Mouse (Mus musculus) liver, embryonic 13.5 days (tissue): ENCODE data around the gene Pex16. TPM values are rescaled to one million over a fixed set of nuclear protein-coding genes. Genes with fewer than 3 reads are reported as not detected.
A peak's percentile ranks its signal among the peaks of the same experiment; 100 is the strongest.

Experiments
- ATAC-seq: fragments of 200-750 bp; cut with Nextera tagmentation; 2 replicates; pipeline ENCODE4 v1.8.0; 2017; ENCODE audit warnings: low read depth, mild to moderate bottlenecking, moderate number of reproducible peaks, moderate library complexity
- DNase-seq: peaks from one replicate; pipeline ENCODE4 v3.0.0; 2022
- H3K27ac ChIP-seq: fragments of 300-500 bp; sonication (generic); 2 replicates; pipeline ENCODE4 v1.5.1; 2015; ENCODE audit warnings: moderate library complexity, mild to moderate bottlenecking, inconsistent platforms
- H3K27me3 ChIP-seq: fragments of 300-500 bp; sonication (generic); 2 replicates; pipeline ENCODE4 v1.6.1; 2015; ENCODE audit warnings: mild to moderate bottlenecking, inconsistent platforms
- H3K36me3 ChIP-seq: fragments of 300-500 bp; sonication (generic); 2 replicates; pipeline ENCODE4 v1.6.1; 2015; ENCODE audit warnings: mild to moderate bottlenecking, inconsistent platforms
- H3K4me1 ChIP-seq: fragments of 300-500 bp; sonication (generic); replicated peaks from 2 replicates; pipeline ENCODE4 v1.6.1; 2015; ENCODE audit warnings: inconsistent platforms
- H3K4me2 ChIP-seq: fragments of 300-500 bp; sonication (generic); 2 replicates; pipeline ENCODE4 v1.6.1; 2015; ENCODE audit warnings: inconsistent platforms, mild to moderate bottlenecking, moderate library complexity
- H3K4me3 ChIP-seq: fragments of 300-500 bp; sonication (generic); replicated peaks from 2 replicates; pipeline ENCODE4 v1.5.1; 2015; ENCODE audit warnings: mild to moderate bottlenecking, inconsistent platforms
- H3K9ac ChIP-seq: fragments of 300-500 bp; sonication (generic); 2 replicates; pipeline ENCODE4 v1.6.1; 2015; ENCODE audit warnings: mild to moderate bottlenecking, inconsistent platforms
- H3K9me3 ChIP-seq: fragments of 300-500 bp; sonication (generic); replicated peaks from 2 replicates; pipeline ENCODE4 v1.6.1; 2016; ENCODE audit warnings: inconsistent platforms
- WGBS: fragments of 180-500 bp; shearing (Covaris S2); methylation state at CpG from one replicate; pipeline ENCODE4 v1.1.7; 2015; ENCODE audit not compliant: insufficient replicate concordance; 5-methylcytosine and 5-hydroxymethylcytosine counted together
- polyA plus RNA-seq: library from polyadenylated mRNA; unstranded; fragments of >200 nt; fragmentation: Nextera tagmentation; extraction: Ambion mirVana; gene quantifications from 2 replicates; pipeline ENCODE4 v1.2.1, GENCODE M21; 2015

Pex16 gene
- polyA plus RNA-seq, 1 experiment from 2014 or later = 21.7 TPM

- Histone ChIP-seq H3K9ac (no peak overlapping the region), H3K9me3 (no peaks in the 10 kb centered on the region), H3K4me3 (no peak overlapping the region), H3K4me2 (no peak overlapping the region), H3K4me1 (peaks cover 8% of the 10 kb centered on the region), H3K27me3 (no peaks in the 10 kb centered on the region), H3K36me3 (no peaks in the 10 kb centered on the region; the same call in 1 of the 2 replicates), H3K27ac (no peak overlapping the region)
- no peak for ATAC-seq
- 70% methylated on average over 5 of the region's 5 CpGs for WGBS
- DNase-seq = no peak
Observed at GRCm38 (mm10) chr2:92353402-92353801, 21.1 kb upstream of the Pex16 start.

- Histone ChIP-seq H3K9ac (no peak overlapping the region), H3K4me3 (no peak overlapping the region), H3K27ac (no peak overlapping the region), H3K36me3 (peaks cover 2% of the 10 kb centered on the region; the same call in 1 of the 2 replicates), H3K27me3 (no peaks in the 10 kb centered on the region), H3K9me3 (no peaks in the 10 kb centered on the region), H3K4me1 (peaks cover 8% of the 10 kb centered on the region), H3K4me2 (no peak overlapping the region)
- DNase-seq = no peak
- no peak for ATAC-seq
- 54% methylated on average over 6 of the region's 6 CpGs for WGBS
Observed at GRCm38 (mm10) chr2:92354224-92354623, 20.3 kb upstream of the Pex16 start.

DNA sequence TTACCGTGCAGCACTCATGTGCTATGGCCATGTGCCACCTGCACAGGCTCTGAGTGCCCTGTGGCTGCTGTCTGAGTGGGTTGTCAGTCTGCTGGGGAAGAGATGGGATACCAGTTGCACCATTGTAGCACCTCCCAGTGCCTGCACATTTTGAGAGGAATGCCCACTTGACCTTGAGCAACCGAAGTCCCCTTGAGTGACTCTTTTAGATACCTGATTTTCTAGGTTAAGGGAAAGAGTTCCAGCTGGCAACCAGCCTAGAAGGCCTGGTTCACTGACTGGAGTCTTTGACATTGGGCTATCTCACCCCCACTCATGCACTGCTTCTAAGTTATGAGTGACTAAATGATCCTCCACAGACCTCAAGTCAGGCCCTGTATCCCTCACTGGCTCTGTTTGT, 15.2 kb upstream of the Pex16 start:
- peaks cover 2% of the 10 kb centered on the region; the same call in 1 of the 2 replicates for H3K4me1 ChIP-seq
- no peaks in the 10 kb centered on the region for H3K9me3 ChIP-seq
- no peak overlapping the region for H3K9ac ChIP-seq
- H3K4me3 ChIP-seq = no peak overlapping the region
- H3K27ac ChIP-seq = no peak overlapping the region
- no peaks in the 10 kb centered on the region for H3K27me3 ChIP-seq
- ATAC-seq (no peak), DNase-seq (no peak)
- 0 out of 2 replicates have a peak, but pooled peaks cover 4% of the 10 kb centered on the region for H3K36me3 ChIP-seq
- no peak overlapping the region for H3K4me2 ChIP-seq
- 79% methylated on average over 2 of the region's 2 CpGs for WGBS

GRCm38 (mm10) chr2:92360186-92360823, 14.2 kb upstream of the Pex16 start:
- Histone ChIP-seq H3K36me3 (0 out of 2 replicates have a peak, but pooled peaks cover 4% of the 10 kb centered on the region), H3K27me3 (no peaks in the 10 kb centered on the region), H3K4me3 (no peak overlapping the region), H3K4me2 (0 out of 2 replicates have a peak overlapping the region, but pooled peaks have one; percentile 2), H3K27ac (no peak overlapping the region), H3K4me1 (no peaks in the 10 kb centered on the region), H3K9me3 (no peaks in the 10 kb centered on the region), H3K9ac (no peak overlapping the region)
- ATAC-seq (no peak), DNase-seq (no peak)
- 72% methylated on average over 25 of the region's 25 CpGs for WGBS

- Histone ChIP-seq H3K4me3 (no peak overlapping the region), H3K27me3 (no peaks in the 10 kb centered on the region)
Observed at GRCm38 (mm10) chr2:92360893-92361292, 13.6 kb upstream of the Pex16 start.

DNA sequence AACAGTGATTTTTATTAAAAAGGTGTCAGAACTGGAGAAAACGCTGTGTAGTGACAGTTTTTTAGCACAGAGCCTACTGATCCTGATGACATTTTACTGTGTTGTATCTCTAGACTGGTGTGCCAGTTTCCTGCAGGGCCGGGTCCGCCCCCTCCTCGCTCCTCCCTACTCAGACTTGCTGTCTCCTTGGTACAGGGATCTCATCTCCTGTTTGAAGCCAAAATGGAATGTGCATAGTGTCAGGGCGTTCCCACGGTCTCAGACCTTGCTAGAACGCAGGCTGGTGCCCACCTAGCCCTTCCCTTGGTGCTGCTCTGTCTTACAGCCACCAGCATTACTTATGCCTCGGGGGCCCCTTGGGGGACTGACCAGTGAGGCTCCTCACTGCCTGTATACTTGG, 12.7 kb upstream of the Pex16 start:
- H3K9ac ChIP-seq = no peak overlapping the region
- H3K4me3 ChIP-seq = no peak overlapping the region
- ATAC-seq (no peak), DNase-seq (no peak)
- H3K27me3 ChIP-seq = 0 out of 2 replicates have a peak, but pooled peaks cover under 1% of the 10 kb centered on the region
- 0 out of 2 replicates have a peak, but pooled peaks cover 4% of the 10 kb centered on the region for H3K36me3 ChIP-seq
- no peak overlapping the region for H3K4me2 ChIP-seq
- H3K27ac ChIP-seq = no peak overlapping the region
- no peaks in the 10 kb centered on the region for H3K9me3 ChIP-seq
- no peaks in the 10 kb centered on the region for H3K4me1 ChIP-seq
- WGBS = 74% methylated on average over 8 of the region's 8 CpGs

More at GRCm38 (mm10) chr2:92360893-92361292, 13.6 kb upstream of the Pex16 start:
- Histone ChIP-seq H3K4me1 (no peaks in the 10 kb centered on the region), H3K27ac (no peak overlapping the region), H3K9ac (no peak overlapping the region), H3K4me2 (0 out of 2 replicates have a peak overlapping the region, but pooled peaks have one; percentile 2), H3K9me3 (no peaks in the 10 kb centered on the region), H3K36me3 (0 out of 2 replicates have a peak, but pooled peaks cover 4% of the 10 kb centered on the region)
- ATAC-seq = peak; percentile 70
- DNase-seq = no peak
- 23% methylated on average over 12 of the region's 12 CpGs for WGBS

GRCm38 (mm10) chr2:92362571-92363228, 11.8 kb upstream of the Pex16 start:
- DNase-seq (no peak), ATAC-seq (no peak)
- Histone ChIP-seq H3K9ac (no peak overlapping the region), H3K27me3 (0 out of 2 replicates have a peak, but pooled peaks cover 10% of the 10 kb centered on the region), H3K4me2 (no peak overlapping the region), H3K27ac (no peak overlapping the region), H3K36me3 (0 out of 2 replicates have a peak, but pooled peaks cover 4% of the 10 kb centered on the region), H3K4me3 (no peak overlapping the region), H3K9me3 (no peaks in the 10 kb centered on the region), H3K4me1 (no peaks in the 10 kb centered on the region)
- WGBS = 83% methylated on average over 6 of the region's 6 CpGs

- Histone ChIP-seq H3K4me2 (no peak overlapping the region), H3K9me3 (no peaks in the 10 kb centered on the region), H3K4me3 (no peak overlapping the region), H3K9ac (no peak overlapping the region), H3K36me3 (0 out of 2 replicates have a peak, but pooled peaks cover 4% of the 10 kb centered on the region), H3K4me1 (no peaks in the 10 kb centered on the region), H3K27ac (no peak overlapping the region), H3K27me3 (peaks cover 23% of the 10 kb centered on the region)
- ATAC-seq (no peak), DNase-seq (no peak)
- 80% methylated on average over 4 of the region's 4 CpGs for WGBS
Observed at GRCm38 (mm10) chr2:92364086-92364485, 10.4 kb upstream of the Pex16 start.

DNA sequence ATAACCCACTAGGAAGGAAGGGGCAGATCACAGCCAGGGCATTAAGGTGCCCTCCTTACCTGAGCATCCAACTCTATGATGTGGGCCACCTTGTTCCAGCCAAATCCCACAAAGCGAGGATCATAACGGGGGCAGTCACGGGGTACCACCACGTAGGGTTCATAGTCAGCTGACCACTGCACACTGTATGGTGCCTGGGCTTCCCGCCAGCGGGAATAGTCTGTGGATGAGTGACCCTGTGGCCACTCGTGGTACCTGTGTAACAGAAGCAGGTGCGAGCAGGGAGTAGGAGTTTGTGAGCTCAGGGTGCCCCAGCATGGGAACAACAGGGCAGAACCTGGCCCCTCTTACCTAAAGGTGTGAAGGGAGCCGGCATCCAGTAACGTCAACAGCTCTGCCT, 8.9 kb upstream of the Pex16 start:
- WGBS = 74% methylated on average over 10 of the region's 10 CpGs
- Histone ChIP-seq H3K9me3 (no peaks in the 10 kb centered on the region), H3K4me3 (no peak overlapping the region), H3K27me3 (peaks cover 37% of the 10 kb centered on the region), H3K27ac (no peak overlapping the region), H3K4me2 (no peak overlapping the region), H3K9ac (no peak overlapping the region), H3K4me1 (peaks cover 3% of the 10 kb centered on the region; the same call in 1 of the 2 replicates), H3K36me3 (no peaks in the 10 kb centered on the region)
- ATAC-seq = no peak
- DNase-seq = no peak

DNA sequence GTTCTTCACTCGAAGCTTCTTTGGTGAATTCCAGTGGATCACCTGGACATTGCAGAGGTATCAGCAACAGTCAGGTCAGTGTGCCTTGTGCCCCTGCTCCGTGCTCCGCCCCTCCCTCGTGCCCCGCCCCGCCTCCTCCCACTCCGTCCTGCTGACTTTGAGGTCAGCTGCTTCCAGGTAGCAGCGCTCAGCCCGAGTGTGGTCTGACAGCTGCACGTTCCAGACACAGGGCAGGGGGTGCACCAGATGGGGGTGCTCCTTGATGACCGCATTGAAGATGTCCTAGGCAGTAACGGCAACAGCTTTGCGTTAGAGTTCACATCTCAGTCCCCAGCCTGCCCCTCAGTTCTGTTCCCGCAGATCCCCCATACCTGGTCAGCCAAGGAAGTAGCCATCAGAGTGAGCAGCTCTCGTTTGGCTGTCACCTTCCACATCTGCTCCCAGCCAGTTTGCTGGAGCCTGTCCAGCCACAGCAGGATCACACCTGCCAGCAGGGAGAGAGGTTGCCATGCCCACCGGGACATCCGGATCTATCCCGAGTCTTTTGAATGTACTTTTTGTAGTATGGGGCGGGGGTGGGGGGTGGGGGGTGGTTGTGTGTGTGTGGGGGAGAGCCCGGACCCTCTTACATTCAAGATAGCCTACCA, 7.0 kb upstream of the Pex16 start:
- no peaks in the 10 kb centered on the region for H3K9me3 ChIP-seq
- H3K4me2 ChIP-seq = no peak overlapping the region
- peaks cover 13% of the 10 kb centered on the region for H3K4me1 ChIP-seq
- peaks cover 57% of the 10 kb centered on the region for H3K27me3 ChIP-seq
- 25% methylated on average over 20 of the region's 20 CpGs for WGBS
- ATAC-seq (no peak), DNase-seq (no peak)
- H3K36me3 ChIP-seq = no peaks in the 10 kb centered on the region
- H3K4me3 ChIP-seq = no peak overlapping the region
- H3K27ac ChIP-seq = no peak overlapping the region
- no peak overlapping the region for H3K9ac ChIP-seq

DNA sequence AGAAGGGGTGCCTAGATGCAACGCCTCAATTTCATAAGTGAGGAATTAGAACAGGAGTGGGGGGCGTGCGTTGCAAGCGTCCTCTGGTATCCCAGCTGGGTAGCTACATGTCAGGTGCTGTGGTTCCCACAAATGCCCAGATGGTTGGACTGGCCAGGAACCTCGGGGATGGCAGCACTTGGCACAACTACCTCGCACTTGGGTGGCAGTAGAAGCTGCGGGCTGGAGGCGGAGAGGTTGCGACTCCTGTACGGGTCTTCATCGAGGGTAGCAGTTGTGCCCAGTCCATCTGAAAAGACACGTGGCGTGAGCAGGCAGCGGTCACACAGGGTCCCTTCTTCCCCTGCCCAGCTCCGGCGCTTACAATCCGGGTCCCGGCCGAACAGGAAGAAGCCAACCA, 4.1 kb upstream of the Pex16 start:
- Histone ChIP-seq H3K27ac (no peak overlapping the region), H3K9me3 (no peaks in the 10 kb centered on the region), H3K4me1 (peaks cover 25% of the 10 kb centered on the region), H3K36me3 (no peaks in the 10 kb centered on the region), H3K27me3 (peaks cover 68% of the 10 kb centered on the region), H3K9ac (peak overlapping the region; percentile 51), H3K4me2 (peak overlapping the region; percentile 57), H3K4me3 (peak overlapping the region; percentile 52)
- DNase-seq (no peak), ATAC-seq (no peak)
- WGBS = 18% methylated on average over 19 of the region's 19 CpGs
